Mouse (Mus musculus): ENCODE measurements around the gene Zfp618. TPM values are rescaled to one million over a fixed set of nuclear protein-coding genes. Genes with fewer than 3 reads are reported as not detected.

Gene Zfp618
- polyA plus RNA-seq, 1 experiment from 2014 or later: 36.7 TPM

- H3K9me3 ChIP-seq (ENCODE audit: control insufficient read depth, low read length): no peaks in the 10 kb centered on the region
- no peaks in the 10 kb centered on the region for H3K27me3 ChIP-seq (ENCODE audit: control insufficient read depth, insufficient read depth, low read length)
- no peak overlapping the region for H3K4me3 ChIP-seq (ENCODE audit: low read depth, low read length)
- WGBS: 81% methylated on average over 4 of the region's 4 CpGs
- no peak overlapping the region for H3K9ac ChIP-seq (ENCODE audit: low read depth, low read length)
- peak; percentile 60; the same call in 1 of the 2 replicates for ATAC-seq (ENCODE audit: low FRiP score)
- H3K36me3 ChIP-seq (ENCODE audit: control insufficient read depth, insufficient read depth, low read length): no peaks in the 10 kb centered on the region
- no peaks in the 10 kb centered on the region for H3K4me1 ChIP-seq (replicated peaks; ENCODE audit: control insufficient read depth, insufficient read depth, low read length)
- no peak overlapping the region for H3K4me2 ChIP-seq (replicated peaks; ENCODE audit: low read depth, low read length)
- H3K27ac ChIP-seq (ENCODE audit: low read depth, low read length): no peak overlapping the region
- no peak for DNase-seq (ENCODE audit: low spot score)
Measured at GRCm38 (mm10) chr4:63019428-63019858, 54.1 kb downstream of the Zfp618 start.

- H3K9ac ChIP-seq (ENCODE audit: low read depth, low read length): no peak overlapping the region
- H3K4me1 ChIP-seq (replicated peaks; ENCODE audit: control insufficient read depth, insufficient read depth, low read length): no peaks in the 10 kb centered on the region
- ATAC-seq (ENCODE audit: low FRiP score): no peak
- no peaks in the 10 kb centered on the region for H3K9me3 ChIP-seq (ENCODE audit: control insufficient read depth, low read length)
- no peaks in the 10 kb centered on the region for H3K36me3 ChIP-seq (ENCODE audit: control insufficient read depth, insufficient read depth, low read length)
- H3K4me2 ChIP-seq (replicated peaks; ENCODE audit: low read depth, low read length): no peak overlapping the region
- no peak overlapping the region for H3K4me3 ChIP-seq (ENCODE audit: low read depth, low read length)
- no peaks in the 10 kb centered on the region for H3K27me3 ChIP-seq (ENCODE audit: control insufficient read depth, insufficient read depth, low read length)
- no peak for DNase-seq (ENCODE audit: low spot score)
- no peak overlapping the region for H3K27ac ChIP-seq (ENCODE audit: low read depth, low read length)
- WGBS: 82% methylated on average over 6 of the region's 6 CpGs
Measured at GRCm38 (mm10) chr4:63021034-63021700, 55.8 kb downstream of the Zfp618 start.

- no peaks in the 10 kb centered on the region for H3K4me1 ChIP-seq (replicated peaks; ENCODE audit: control insufficient read depth, insufficient read depth, low read length)
- no peaks in the 10 kb centered on the region for H3K9me3 ChIP-seq (ENCODE audit: control insufficient read depth, low read length)
- no peaks in the 10 kb centered on the region for H3K36me3 ChIP-seq (ENCODE audit: control insufficient read depth, insufficient read depth, low read length)
- WGBS: 92% methylated on average over 7 of the region's 7 CpGs
- ATAC-seq (ENCODE audit: low FRiP score) (no peak), DNase-seq (ENCODE audit: low spot score) (no peak)
- H3K27ac ChIP-seq (ENCODE audit: low read depth, low read length): no peak overlapping the region
- no peaks in the 10 kb centered on the region for H3K27me3 ChIP-seq (ENCODE audit: control insufficient read depth, insufficient read depth, low read length)
- no peak overlapping the region for H3K4me3 ChIP-seq (ENCODE audit: low read depth, low read length)
- no peak overlapping the region for H3K9ac ChIP-seq (ENCODE audit: low read depth, low read length)
- no peak overlapping the region for H3K4me2 ChIP-seq (replicated peaks; ENCODE audit: low read depth, low read length)
Measured at GRCm38 (mm10) chr4:63023465-63023864, 58.1 kb downstream of the Zfp618 start.

- 97% methylated on average over 7 of the region's 7 CpGs for WGBS
- no peak for ATAC-seq (ENCODE audit: low FRiP score)
- H3K4me1 ChIP-seq (replicated peaks; ENCODE audit: control insufficient read depth, insufficient read depth, low read length): no peaks in the 10 kb centered on the region
- no peaks in the 10 kb centered on the region for H3K36me3 ChIP-seq (ENCODE audit: control insufficient read depth, insufficient read depth, low read length)
- no peak overlapping the region for H3K4me3 ChIP-seq (ENCODE audit: low read depth, low read length)
- no peak for DNase-seq (ENCODE audit: low spot score)
- no peak overlapping the region for H3K4me2 ChIP-seq (replicated peaks; ENCODE audit: low read depth, low read length)
- H3K27ac ChIP-seq (ENCODE audit: low read depth, low read length): no peak overlapping the region
- H3K27me3 ChIP-seq (ENCODE audit: control insufficient read depth, insufficient read depth, low read length): no peaks in the 10 kb centered on the region
- H3K9ac ChIP-seq (ENCODE audit: low read depth, low read length): no peak overlapping the region
- H3K9me3 ChIP-seq (ENCODE audit: control insufficient read depth, low read length): no peaks in the 10 kb centered on the region
Measured at GRCm38 (mm10) chr4:63024098-63024497, 58.7 kb downstream of the Zfp618 start.

- ATAC-seq (ENCODE audit: low FRiP score) (no peak), DNase-seq (ENCODE audit: low spot score) (no peak)
- Histone ChIP-seq H3K9ac (ENCODE audit: low read depth, low read length) (no peak overlapping the region), H3K27ac (ENCODE audit: low read depth, low read length) (no peak overlapping the region), H3K4me3 (ENCODE audit: low read depth, low read length) (no peak overlapping the region), H3K9me3 (ENCODE audit: control insufficient read depth, low read length) (no peaks in the 10 kb centered on the region), H3K4me2 (replicated peaks; ENCODE audit: low read depth, low read length) (no peak overlapping the region), H3K4me1 (replicated peaks; ENCODE audit: control insufficient read depth, insufficient read depth, low read length) (no peaks in the 10 kb centered on the region), H3K36me3 (ENCODE audit: control insufficient read depth, insufficient read depth, low read length) (no peaks in the 10 kb centered on the region), H3K27me3 (ENCODE audit: control insufficient read depth, insufficient read depth, low read length) (no peaks in the 10 kb centered on the region)
- WGBS: 87% methylated on average over 9 of the region's 9 CpGs
Measured at GRCm38 (mm10) chr4:63024734-63025256, 59.4 kb downstream of the Zfp618 start.

- ATAC-seq (ENCODE audit: low FRiP score): no peak
- DNase-seq (ENCODE audit: low spot score): no peak
Measured at GRCm38 (mm10) chr4:63025306-63025705, 59.9 kb downstream of the Zfp618 start.

GRCm38 (mm10) chr4:63026286-63026685 is 60.9 kb downstream of the Zfp618 start:
- H3K9ac ChIP-seq (ENCODE audit: low read depth, low read length): no peak overlapping the region
- no peaks in the 10 kb centered on the region for H3K36me3 ChIP-seq (ENCODE audit: control insufficient read depth, insufficient read depth, low read length)
- WGBS: 93% methylated on average over 3 of the region's 3 CpGs
- H3K9me3 ChIP-seq (ENCODE audit: control insufficient read depth, low read length): no peaks in the 10 kb centered on the region
- H3K4me1 ChIP-seq (replicated peaks; ENCODE audit: control insufficient read depth, insufficient read depth, low read length): no peaks in the 10 kb centered on the region
- ATAC-seq (ENCODE audit: low FRiP score) (no peak), DNase-seq (ENCODE audit: low spot score) (no peak)
- H3K27ac ChIP-seq (ENCODE audit: low read depth, low read length): no peak overlapping the region
- no peak overlapping the region for H3K4me2 ChIP-seq (replicated peaks; ENCODE audit: low read depth, low read length)
- H3K4me3 ChIP-seq (ENCODE audit: low read depth, low read length): no peak overlapping the region
- no peaks in the 10 kb centered on the region for H3K27me3 ChIP-seq (ENCODE audit: control insufficient read depth, insufficient read depth, low read length)

More at GRCm38 (mm10) chr4:63025306-63025705, 59.9 kb downstream of the Zfp618 start:
- no peaks in the 10 kb centered on the region for H3K27me3 ChIP-seq (ENCODE audit: control insufficient read depth, insufficient read depth, low read length)
- H3K4me2 ChIP-seq (replicated peaks; ENCODE audit: low read depth, low read length): no peak overlapping the region
- no peak overlapping the region for H3K4me3 ChIP-seq (ENCODE audit: low read depth, low read length)
- no peaks in the 10 kb centered on the region for H3K36me3 ChIP-seq (ENCODE audit: control insufficient read depth, insufficient read depth, low read length)
- H3K4me1 ChIP-seq (replicated peaks; ENCODE audit: control insufficient read depth, insufficient read depth, low read length): no peaks in the 10 kb centered on the region
- no peaks in the 10 kb centered on the region for H3K9me3 ChIP-seq (ENCODE audit: control insufficient read depth, low read length)
- 95% methylated on average over 9 of the region's 9 CpGs for WGBS
- H3K27ac ChIP-seq (ENCODE audit: low read depth, low read length): no peak overlapping the region
- H3K9ac ChIP-seq (ENCODE audit: low read depth, low read length): no peak overlapping the region

GRCm38 (mm10) chr4:63027451-63027850 is 62.1 kb downstream of the Zfp618 start:
- Histone ChIP-seq H3K36me3 (ENCODE audit: control insufficient read depth, insufficient read depth, low read length) (no peaks in the 10 kb centered on the region), H3K9ac (ENCODE audit: low read depth, low read length) (no peak overlapping the region), H3K9me3 (ENCODE audit: control insufficient read depth, low read length) (no peaks in the 10 kb centered on the region), H3K4me3 (ENCODE audit: low read depth, low read length) (no peak overlapping the region), H3K27ac (ENCODE audit: low read depth, low read length) (no peak overlapping the region), H3K4me2 (replicated peaks; ENCODE audit: low read depth, low read length) (no peak overlapping the region), H3K4me1 (replicated peaks; ENCODE audit: control insufficient read depth, insufficient read depth, low read length) (no peaks in the 10 kb centered on the region), H3K27me3 (ENCODE audit: control insufficient read depth, insufficient read depth, low read length) (no peaks in the 10 kb centered on the region)
- ATAC-seq (ENCODE audit: low FRiP score) (no peak), DNase-seq (ENCODE audit: low spot score) (no peak)

- Histone ChIP-seq H3K27me3 (ENCODE audit: control insufficient read depth, insufficient read depth, low read length) (no peaks in the 10 kb centered on the region), H3K4me2 (replicated peaks; ENCODE audit: low read depth, low read length) (no peak overlapping the region), H3K4me1 (replicated peaks; ENCODE audit: control insufficient read depth, insufficient read depth, low read length) (no peaks in the 10 kb centered on the region), H3K27ac (ENCODE audit: low read depth, low read length) (no peak overlapping the region), H3K9ac (ENCODE audit: low read depth, low read length) (no peak overlapping the region), H3K9me3 (ENCODE audit: control insufficient read depth, low read length) (no peaks in the 10 kb centered on the region), H3K4me3 (ENCODE audit: low read depth, low read length) (no peak overlapping the region), H3K36me3 (ENCODE audit: control insufficient read depth, insufficient read depth, low read length) (no peaks in the 10 kb centered on the region)
- DNase-seq (ENCODE audit: low spot score): no peak
- ATAC-seq (ENCODE audit: low FRiP score): no peak
- WGBS: 45% methylated on average over 5 of the region's 5 CpGs
Measured at GRCm38 (mm10) chr4:63030157-63030556, 64.8 kb downstream of the Zfp618 start.

All from hindbrain, embryonic 11.5 days (tissue).